In genomic region chr2:181470285-181470684, GRCm38 (mm10) we compare ENCODE assay signal across 17 mouse cellular contexts. TPM values are rescaled to one million over a fixed set of nuclear protein-coding genes. Genes with fewer than 3 reads are reported as not detected.
DNase-seq lines count a peak whose midpoint lies in the region; ATAC-seq and TF ChIP-seq lines count a peak whose summit lies in the region.
"Had no signal": no experiment of that assay in that cellular context is flagged by ENCODE, and none has a peak within 500 bp of the region (broad histone marks: within the 10 kb centered on the region; RNA-seq: fewer than 3 reads in every experiment).

No protein-coding gene starts in this region.

- H3K4me1 ChIP-seq in cerebellum, adult 2 months (ENCODE audit: control insufficient read depth, insufficient read depth, low read length) = peaks cover 16% of the 10 kb centered on the region
- peaks cover 31% of the 10 kb centered on the region for H3K4me1 ChIP-seq in heart, postnatal 0 days (ENCODE audit: control insufficient read depth, insufficient read depth)

- TF ChIP-seq POLR2A in cerebellum, adult 2 months (IDR thresholded peaks at IDR 0.05; ENCODE audit: borderline replicate concordance, insufficient read depth, low read length) = no peak

- whole genome bisulfite sequencing in cerebellum, adult 2 months = 83% methylated on average over 2 of the region's 2 CpGs
- 58% methylated on average over 2 of the region's 2 CpGs for WGBS in heart, postnatal 0 days

- H3K36me3 ChIP-seq in heart, postnatal 0 days (replicated peaks; ENCODE audit: control insufficient read depth, insufficient read depth, low read length) = no peaks in the 10 kb centered on the region
- H3K36me3 ChIP-seq: limb, embryonic 10.5 days had no signal

- peak overlapping the region; percentile 62; the same call in 1 of the 2 replicates for H3K27ac ChIP-seq in cerebellum, adult 2 months (ENCODE audit: insufficient read depth, low read length)
- H3K27ac ChIP-seq in layer of hippocampus, adult 2 months = peak overlapping the region; percentile 56
- H3K27ac ChIP-seq in heart, postnatal 0 days (ENCODE audit: low read depth) = peak overlapping the region; percentile 85

- TF ChIP-seq CTCF in cerebellum, adult 2 months (IDR thresholded peaks at IDR 0.05; ENCODE audit: borderline replicate concordance, insufficient read depth, low read depth, low read length) = no peak
- TF ChIP-seq CTCF in layer of hippocampus, adult 2 months (conservative IDR thresholded peaks at IDR 0.05) = no peak
- no peak for TF ChIP-seq CTCF in heart, postnatal 0 days (IDR thresholded peaks at IDR 0.05; ENCODE audit: low read depth)

- H3K4me2 ChIP-seq in heart, postnatal 0 days (ENCODE audit: low read depth, low read length) = no peak overlapping the region
- H3K4me2 ChIP-seq: lung, embryonic 14.5 days had no signal

- H3K27me3 ChIP-seq in cerebellum, adult 2 months (ENCODE audit: control insufficient read depth, insufficient read depth, low read length) = no peaks in the 10 kb centered on the region
- no peaks in the 10 kb centered on the region for H3K27me3 ChIP-seq in heart, postnatal 0 days (ENCODE audit: control insufficient read depth, insufficient read depth, low read length)

- H3K4me3 ChIP-seq in cerebellum, adult 2 months (replicated peaks; ENCODE audit: insufficient read depth, low read depth, low read length) = no peak overlapping the region
- H3K4me3 ChIP-seq in layer of hippocampus, adult 2 months = no peak overlapping the region
- H3K4me3 ChIP-seq in heart, postnatal 0 days (ENCODE audit: low read depth, low read length) = no peak overlapping the region
- H3K4me3 ChIP-seq: limb, embryonic 10.5 days had no signal

- H3K9me3 ChIP-seq in heart, postnatal 0 days (replicated peaks; ENCODE audit: control insufficient read depth, low read length) = no peaks in the 10 kb centered on the region
- H3K9me3 ChIP-seq: limb, embryonic 10.5 days had no signal

- no peak overlapping the region for H3K9ac ChIP-seq in heart, postnatal 0 days (replicated peaks; ENCODE audit: low read depth, low read length)
- H3K9ac ChIP-seq: lung, embryonic 14.5 days had no signal

- 0 out of 2 replicates have a peak, but pooled peaks have one; percentile 55 for TF ChIP-seq EP300 in heart, postnatal 0 days (IDR thresholded peaks at IDR 0.05; ENCODE audit: low read depth)

- no peak for ATAC-seq in heart, postnatal 0 days (ENCODE audit: insufficient read depth, low read depth)

- no peak for DNase-seq in cerebellum, adult 2 months
- no peak for DNase-seq in cerebellum, postnatal 36 days
- DNase-seq in layer of hippocampus, adult 2 months (ENCODE audit: low spot score in 2 of 2) = no peak
- no peak for DNase-seq in layer of hippocampus, postnatal 36 days
- DNase-seq in heart, postnatal 0 days (ENCODE audit: low spot score) = no peak
- peak; percentile 56 for DNase-seq in lung, postnatal 36 days
- no peak for DNase-seq in layer of hippocampus, postnatal 14 days (ENCODE audit: low spot score in 2 of 2)
- DNase-seq in spleen, postnatal 4 days (ENCODE audit: low spot score in 2 of 2) = no peak
- DNase-seq: B cell, adult 2 months; cerebellum, adult 18-20 months; layer of hippocampus, adult 9-11 months; lung, embryonic 14.5 days; midbrain, embryonic 14.5 days; spleen, adult 18-20 months had no signal

RNA-seq across cellular contexts. Expression of gene Zbtb46, which starts 11.1 kb away (rescaled TPM):
- polyA plus RNA-seq in cerebellum, adult 2 months (2012; rRNA removed) = 31.9 and 34.6 TPM in 2 replicates
- 1 to 10 TPM; 5.8 to 8.3 TPM for total RNA-seq in layer of hippocampus, adult 2 months (2021)
- 1 to 10 TPM; 5.8 to 6.2 TPM for total RNA-seq in layer of hippocampus, postnatal 36 days (2021)
- total RNA-seq in heart, postnatal 0 days (2014; rRNA removed; ENCODE audit: low replicate concordance) = 13.3 and 18.4 TPM in 2 replicates
- 6.7 and 7.5 TPM in 2 replicates for polyA plus RNA-seq in heart, postnatal 0 days (2015; fragmentation: Nextera tagmentation; extraction: Ambion mirVana)
- total RNA-seq in layer of hippocampus, postnatal 14 days (2021) = 10 to 100 TPM; 11.2 to 14.0 TPM

RNA-seq across cellular contexts. Expression of gene Abhd16b, which starts 22.7 kb away (rescaled TPM):
- not detected in 2 replicates for polyA plus RNA-seq in cerebellum, adult 2 months (2012; rRNA removed)
- not detected for total RNA-seq in layer of hippocampus, adult 2 months (2021)
- not detected for total RNA-seq in layer of hippocampus, postnatal 36 days (2021)
- not detected in 2 replicates for total RNA-seq in heart, postnatal 0 days (2014; rRNA removed; ENCODE audit: low replicate concordance)
- polyA plus RNA-seq in heart, postnatal 0 days (2015; fragmentation: Nextera tagmentation; extraction: Ambion mirVana) = 0.16 TPM in 1 of 2 replicates, not detected in the other
- total RNA-seq in layer of hippocampus, postnatal 14 days (2021) = not detected
- polyA plus RNA-seq: frontal cortex, adult 2 months; neural tube, embryonic 11.5 days had no signal

RNA-seq across cellular contexts. Expression of gene Tpd52l2, which starts 26.7 kb away (rescaled TPM):
- 154 and 159 TPM in 2 replicates for polyA plus RNA-seq in cerebellum, adult 2 months (2012; rRNA removed)
- total RNA-seq in layer of hippocampus, adult 2 months (2021) = 10 to 100 TPM; 74.7 to 75.2 TPM
- total RNA-seq in layer of hippocampus, postnatal 36 days (2021) = 10 to 100 TPM; 77.7 to 87.1 TPM
- total RNA-seq in heart, postnatal 0 days (2014; rRNA removed; ENCODE audit: low replicate concordance) = 58.2 and 82.3 TPM in 2 replicates
- 101 and 103 TPM in 2 replicates for polyA plus RNA-seq in heart, postnatal 0 days (2015; fragmentation: Nextera tagmentation; extraction: Ambion mirVana)
- total RNA-seq in layer of hippocampus, postnatal 14 days (2021) = 10 to 100 TPM; 74.8 to 76.4 TPM

RNA-seq across cellular contexts. Expression of gene Dnajc5, which starts 50.0 kb away (rescaled TPM):
- polyA plus RNA-seq in cerebellum, adult 2 months (2012; rRNA removed) = 218 and 230 TPM in 2 replicates
- total RNA-seq in layer of hippocampus, adult 2 months (2021) = 100 to 1,000 TPM; 259 to 279 TPM
- total RNA-seq in layer of hippocampus, postnatal 36 days (2021) = 100 to 1,000 TPM; 252 to 275 TPM
- total RNA-seq in heart, postnatal 0 days (2014; rRNA removed; ENCODE audit: low replicate concordance) = 146 and 190 TPM in 2 replicates
- 60.0 and 72.6 TPM in 2 replicates for polyA plus RNA-seq in heart, postnatal 0 days (2015; fragmentation: Nextera tagmentation; extraction: Ambion mirVana)
- 100 to 1,000 TPM; 271 to 275 TPM for total RNA-seq in layer of hippocampus, postnatal 14 days (2021)
